Mouse (Mus musculus) liver, embryonic 14.5 days (tissue): ENCODE data around the gene Gm20458.

ENCODE experiments used
- CTCF ChIP-seq: IDR thresholded peaks from 2 replicates; pipeline ENCODE4 v1.5.1; 2016; ENCODE audit warnings: antibody characterized with exemption, low read depth, control low read depth
- EP300 ChIP-seq: IDR thresholded peaks from 2 replicates; pipeline ENCODE4 v1.6.1; 2016; ENCODE audit warnings: antibody characterized with exemption, low read depth

- TF ChIP-seq CTCF (no peak), EP300 (no peak)
These were observed 39.5 kb upstream of the Gm20458 start for GRCm38 (mm10) chr2:164421306-164421705.
